Mouse (Mus musculus): ENCODE results near the gene Col6a1. TPM values are rescaled to one million over a fixed set of nuclear protein-coding genes. Genes with fewer than 3 reads are reported as not detected.

Col6a1 gene
- total RNA-seq, 4 experiments from 2014 or later = 11.6 to 27.0 (median 15.2) TPM

DNA sequence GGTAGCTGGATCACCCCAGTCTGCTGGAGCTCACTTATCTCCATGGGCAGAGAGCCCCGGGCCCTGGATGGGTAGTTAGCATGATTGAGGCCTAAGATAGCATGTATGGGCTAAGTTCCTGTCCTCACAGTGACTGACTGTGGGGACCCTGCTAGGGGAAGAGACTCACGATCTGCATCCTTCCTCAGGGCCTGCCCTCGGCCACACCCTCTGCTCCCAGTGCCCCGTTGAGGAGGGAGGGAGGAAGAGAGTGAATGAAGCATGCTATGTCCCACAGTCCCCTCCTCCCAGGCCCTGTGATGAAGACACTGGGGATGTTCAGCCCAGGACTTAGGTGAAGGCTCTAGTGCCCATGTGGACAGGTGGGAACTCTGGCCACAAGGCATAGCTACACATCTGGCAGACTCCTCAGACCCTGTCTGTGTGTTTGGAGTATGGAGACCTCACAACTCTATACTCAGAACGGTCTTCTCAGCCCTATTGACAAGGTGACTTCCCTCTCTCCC, 1.7 kb downstream of the Col6a1 start:
- DNase-seq (ENCODE audit: low spot score in 2 of 2) = no peak

DNA sequence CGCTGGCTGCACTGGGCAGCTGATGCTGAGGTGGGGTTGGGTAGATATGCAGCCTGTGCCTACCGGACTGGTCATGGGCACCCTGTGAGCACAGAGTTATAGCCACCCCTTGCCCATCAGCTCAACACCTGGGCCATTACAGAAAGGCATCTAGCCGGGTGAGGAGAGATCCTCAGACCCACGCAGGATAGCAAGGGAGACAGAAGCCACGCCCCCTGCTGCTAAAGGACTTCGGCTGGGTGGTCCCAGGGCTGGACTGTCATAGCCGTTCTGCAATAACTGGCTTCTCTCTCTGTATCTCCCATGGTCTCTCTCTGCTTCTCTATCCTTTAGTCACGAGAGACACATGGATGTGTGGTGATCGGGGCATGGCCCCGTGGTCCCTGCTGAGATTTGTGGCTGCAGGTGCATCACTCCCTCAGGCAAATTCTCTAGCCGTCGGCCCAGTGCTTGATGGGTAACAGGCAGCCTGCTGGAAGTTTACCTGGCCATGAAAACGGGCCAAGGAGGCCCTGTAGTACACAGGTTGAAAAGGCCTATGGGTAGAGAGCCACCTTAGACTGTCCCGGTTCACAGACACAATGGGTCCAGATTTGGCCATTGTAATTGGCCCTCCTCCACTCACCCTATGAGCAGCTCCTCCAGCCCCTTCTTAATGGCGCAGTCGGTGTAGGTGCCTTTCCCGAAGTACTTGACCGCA, 3.1 kb downstream of the Col6a1 start:
- no peak for DNase-seq (ENCODE audit: low spot score in 2 of 2)

DNA sequence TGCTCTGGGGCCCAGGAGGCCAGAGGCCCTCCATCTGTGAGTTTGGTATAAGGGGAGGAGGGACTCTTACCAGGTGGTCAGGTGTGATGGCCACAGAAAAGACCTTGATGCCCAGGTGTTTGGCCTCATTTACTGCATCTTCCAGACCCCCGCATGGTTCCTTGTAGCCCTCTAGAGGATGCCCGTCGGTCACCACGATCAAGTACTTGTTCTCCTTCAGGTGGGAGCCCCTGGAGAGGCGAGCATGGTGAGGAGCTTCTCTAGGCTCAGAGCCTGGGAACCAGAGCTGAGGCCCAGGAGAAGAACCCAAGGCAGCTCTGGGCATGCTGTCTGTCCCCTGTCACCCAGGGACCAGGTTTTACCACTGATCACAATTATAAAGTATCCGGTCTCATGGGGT, 4.2 kb downstream of the Col6a1 start:
- no peak for DNase-seq (ENCODE audit: low spot score in 2 of 2)

DNA sequence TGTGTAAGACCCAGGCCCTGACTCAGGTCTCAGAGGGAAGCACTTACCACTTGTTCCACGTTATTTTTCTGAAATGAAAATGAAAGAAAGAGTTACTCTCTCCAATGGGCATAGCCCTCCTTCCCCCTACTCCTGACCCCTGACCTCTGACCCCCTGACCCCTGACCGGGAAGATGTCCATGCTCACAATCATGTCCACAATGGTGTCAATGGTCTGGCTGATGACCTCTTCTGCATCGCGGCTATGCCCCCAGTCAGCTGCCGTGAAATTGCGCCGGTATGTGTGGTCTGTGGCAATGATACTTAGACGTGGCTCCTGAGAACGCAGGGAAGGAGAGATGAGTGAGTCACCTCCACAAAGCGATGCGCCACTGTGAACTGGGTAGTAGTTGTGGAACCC, 4.8 kb downstream of the Col6a1 start:
- no peak for DNase-seq (ENCODE audit: low spot score in 2 of 2)

DNA sequence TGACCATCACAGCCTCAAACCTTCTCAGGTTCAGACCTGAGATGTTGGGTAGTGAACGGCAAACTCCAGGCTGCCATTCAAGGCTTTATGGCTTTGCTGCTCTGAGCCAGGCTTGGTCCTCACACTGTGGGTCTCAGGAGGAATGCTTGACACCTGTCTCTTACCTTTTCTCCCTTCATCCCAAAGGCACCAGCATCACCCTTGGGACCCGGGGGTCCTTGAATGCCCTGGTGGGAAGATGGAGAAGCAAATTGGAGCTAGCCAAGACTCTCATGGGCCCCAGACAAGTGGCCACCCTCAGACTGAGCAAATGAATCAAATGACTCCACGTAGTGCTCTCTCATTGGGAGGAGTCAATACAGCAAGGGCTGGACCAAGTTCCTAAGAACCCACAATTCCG, 8.3 kb downstream of the Col6a1 start:
- DNase-seq (ENCODE audit: low spot score in 2 of 2) = no peak

DNA sequence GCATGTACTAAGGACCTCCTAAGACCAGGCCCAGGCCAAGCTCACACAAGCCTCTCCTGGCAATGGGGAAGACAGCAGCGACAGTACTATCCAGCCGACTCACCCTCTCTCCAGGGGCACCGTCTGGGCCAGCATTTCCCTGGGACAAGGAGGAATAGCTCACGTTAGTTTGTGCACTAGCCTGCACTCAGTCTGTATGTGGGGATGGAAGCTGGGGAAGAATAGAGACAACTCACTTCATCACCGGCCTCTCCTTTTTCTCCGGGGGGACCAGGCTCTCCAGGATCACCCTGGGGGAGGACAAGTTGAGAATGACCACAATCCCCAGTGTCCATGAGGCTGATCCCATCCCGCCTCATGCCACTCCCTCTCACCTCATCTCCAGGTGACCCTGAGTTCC, 8.9 kb downstream of the Col6a1 start:
- no peak for DNase-seq (ENCODE audit: low spot score in 2 of 2)

DNA sequence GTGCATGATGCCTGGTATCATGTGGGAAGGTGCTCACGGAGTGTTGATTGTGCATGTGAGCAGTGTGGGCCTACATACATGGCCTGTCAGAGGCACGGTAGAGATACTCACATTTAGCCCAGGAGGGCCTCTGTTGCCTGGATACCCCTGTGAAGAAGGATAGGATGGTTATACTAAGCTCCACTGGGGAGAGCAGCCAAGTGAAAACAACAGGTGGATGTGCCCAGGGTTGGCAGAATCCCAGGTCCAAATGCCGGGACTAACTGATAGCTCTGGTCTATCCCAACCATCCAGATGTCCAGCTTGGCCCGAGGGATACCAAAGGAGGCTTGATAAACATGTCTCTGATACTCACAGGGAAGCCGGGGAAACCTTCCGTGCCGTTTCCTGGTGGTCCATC, 11.7 kb downstream of the Col6a1 start:
- no peak for DNase-seq (ENCODE audit: low spot score in 2 of 2)

DNA sequence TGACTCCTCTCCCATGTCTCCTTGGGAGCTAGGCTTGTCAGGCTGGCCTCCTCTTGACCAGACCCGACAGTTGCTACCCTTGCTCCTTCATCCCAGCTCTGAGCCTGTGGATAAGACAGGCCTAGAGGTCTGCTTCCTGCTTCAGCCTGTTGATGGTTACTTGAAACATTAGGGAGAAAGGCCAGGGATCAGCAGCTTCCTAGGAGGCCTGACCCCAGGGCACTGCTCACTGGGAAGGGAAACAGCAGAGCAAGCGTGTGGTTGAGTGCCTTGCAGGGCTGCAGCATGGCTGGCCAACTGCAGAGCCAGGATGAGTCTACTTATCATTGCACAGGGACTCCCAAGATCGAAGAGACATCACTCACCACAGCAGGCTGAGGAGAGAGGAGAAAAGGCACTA, 13.5 kb downstream of the Col6a1 start:
- no peak for DNase-seq (ENCODE audit: low spot score in 2 of 2)

DNA sequence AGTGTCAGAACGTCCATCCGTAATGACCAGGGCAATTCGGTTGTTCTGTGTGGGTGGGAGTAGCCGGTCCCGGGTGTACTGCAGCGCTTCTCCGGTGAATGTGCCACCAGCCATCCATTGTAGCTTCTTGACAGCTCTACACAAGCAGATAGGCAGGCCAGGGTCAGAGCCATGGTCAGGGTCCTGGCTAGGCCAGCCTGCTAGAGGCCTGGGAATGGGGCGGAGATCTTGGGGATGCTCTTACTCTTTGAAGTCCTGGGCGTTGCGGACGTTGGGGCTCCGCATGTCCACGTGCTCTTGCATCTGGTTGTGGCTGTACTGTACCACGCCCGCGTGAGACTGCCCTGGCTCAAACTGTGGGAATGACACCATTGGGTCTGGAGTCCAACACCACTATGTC, 14.6 kb downstream of the Col6a1 start:
- DNase-seq (ENCODE audit: low spot score in 2 of 2) = no peak

DNA sequence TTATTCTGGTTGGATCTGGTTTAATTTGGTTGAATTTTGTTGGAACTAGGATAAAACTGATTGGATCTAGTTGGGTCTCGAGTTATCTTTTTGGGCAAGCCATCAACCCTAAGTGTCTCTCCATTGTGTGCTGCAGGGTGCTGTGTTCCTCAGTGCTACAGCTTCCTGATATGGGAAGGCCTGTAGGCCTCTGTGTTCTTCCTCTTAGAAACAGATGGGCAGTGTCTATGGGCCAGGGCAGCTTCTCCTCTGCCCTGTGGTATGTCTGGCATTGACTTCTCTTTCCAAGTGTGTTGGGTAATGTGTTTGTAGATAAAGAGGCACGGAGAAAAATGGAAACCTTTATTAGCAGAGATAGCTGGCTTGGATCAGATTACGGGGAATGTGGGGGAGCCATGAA, 17.5 kb downstream of the Col6a1 start:
- DNase-seq (ENCODE audit: low spot score in 2 of 2) = no peak

DNA sequence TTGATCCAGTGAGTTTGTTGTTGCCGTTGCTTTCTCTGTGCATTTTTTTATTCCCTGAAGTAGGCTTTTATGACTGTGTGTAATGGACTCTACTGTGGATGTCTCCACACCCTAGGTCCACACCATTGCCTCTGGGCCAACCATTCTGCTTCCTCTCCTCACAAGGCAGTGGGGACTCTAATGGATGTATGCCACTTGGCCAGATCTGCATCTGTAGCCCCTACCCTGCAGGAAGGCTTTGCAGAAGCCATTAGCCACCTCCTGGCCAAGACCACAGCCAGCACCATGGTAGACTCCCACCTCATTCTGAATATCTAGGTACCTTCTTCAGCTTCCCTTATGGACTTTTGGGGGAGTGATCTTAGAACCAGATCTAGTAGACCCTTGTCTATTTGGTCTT, 18.4 kb downstream of the Col6a1 start:
- DNase-seq (ENCODE audit: low spot score in 2 of 2) = no peak

DNA sequence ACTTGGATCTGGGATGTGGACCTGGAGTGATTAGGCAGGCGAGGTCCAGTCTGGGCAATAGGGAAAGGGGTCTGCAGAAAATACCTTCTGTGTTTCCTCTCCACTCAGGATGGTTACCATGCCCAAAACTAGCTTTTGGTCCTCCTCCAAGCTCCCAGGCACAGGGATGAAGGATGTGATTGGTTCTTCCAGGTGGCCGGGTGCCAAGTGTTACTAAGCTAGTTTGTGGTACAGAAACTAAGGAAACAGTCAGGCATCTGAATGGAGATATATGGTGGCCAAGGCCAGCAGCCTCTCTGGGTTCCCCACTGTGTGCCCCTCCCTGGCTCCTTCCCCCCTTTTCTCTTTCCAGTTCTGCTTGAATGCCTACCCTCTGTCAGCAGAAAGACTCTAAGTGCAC, 19.0 kb downstream of the Col6a1 start:
- no peak for DNase-seq (ENCODE audit: low spot score in 2 of 2)

DNA sequence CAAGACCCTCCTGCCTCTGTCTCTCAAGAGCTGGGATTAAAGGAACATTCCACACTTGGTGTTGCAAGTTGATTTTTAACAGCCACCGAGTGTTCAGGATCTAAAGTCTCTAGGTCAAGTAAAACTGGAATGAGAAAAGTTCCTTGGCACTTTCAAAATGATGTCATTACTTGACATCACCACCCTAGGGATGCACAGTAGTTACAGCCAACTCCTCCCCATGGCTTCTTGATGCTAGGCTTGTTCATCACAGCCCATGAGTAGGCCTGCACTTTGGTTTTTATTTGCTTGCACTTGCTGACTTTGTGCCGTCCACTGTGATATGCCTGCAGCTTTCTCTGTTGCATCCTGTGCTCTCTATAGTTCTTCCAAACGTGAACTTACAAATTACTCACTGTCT, 21.6 kb downstream of the Col6a1 start:
- DNase-seq (ENCODE audit: low spot score in 2 of 2) = no peak

DNA sequence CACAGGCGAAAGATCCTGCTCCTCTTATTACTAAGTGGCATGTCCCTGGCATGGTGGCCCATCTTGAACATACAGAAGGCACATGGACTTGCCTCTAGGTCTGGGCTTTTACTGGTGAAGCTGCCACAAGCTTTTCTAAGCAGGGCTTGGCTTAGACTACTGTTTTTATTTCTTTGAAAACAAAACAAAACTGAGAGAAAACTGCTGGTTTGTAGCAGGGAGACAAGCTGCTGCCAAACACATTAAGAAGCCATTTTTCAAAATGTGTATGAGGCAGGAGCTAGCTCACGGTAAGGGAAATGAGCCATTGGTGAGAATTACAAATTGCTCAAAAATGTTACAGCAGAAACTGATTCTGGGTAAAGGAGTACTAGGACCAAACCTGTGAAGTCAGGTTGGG, 24.5 kb downstream of the Col6a1 start:
- no peak for DNase-seq (ENCODE audit: low spot score in 2 of 2)

DNA sequence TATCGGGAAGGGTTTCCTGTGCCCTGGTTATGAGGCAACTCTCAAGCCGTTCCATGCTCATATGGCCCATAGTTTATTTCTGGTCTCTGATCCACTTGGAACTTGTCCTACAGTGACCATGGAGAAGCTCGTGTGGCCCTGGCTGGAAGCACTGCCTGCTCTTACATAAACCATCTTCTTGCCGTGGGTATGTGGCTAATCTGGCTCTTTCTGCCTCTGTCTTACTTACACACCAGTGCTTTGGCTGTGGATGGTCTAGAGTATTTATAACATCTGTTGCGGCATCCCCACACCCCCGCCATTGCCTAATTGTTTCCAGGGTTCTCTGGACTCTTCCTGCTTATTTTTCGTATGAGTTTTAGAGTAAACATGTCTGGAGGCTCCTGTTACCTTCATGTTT, 26.2 kb downstream of the Col6a1 start:
- peak; percentile 31 to 52 for DNase-seq (ENCODE audit: low spot score in 2 of 2)

DNA sequence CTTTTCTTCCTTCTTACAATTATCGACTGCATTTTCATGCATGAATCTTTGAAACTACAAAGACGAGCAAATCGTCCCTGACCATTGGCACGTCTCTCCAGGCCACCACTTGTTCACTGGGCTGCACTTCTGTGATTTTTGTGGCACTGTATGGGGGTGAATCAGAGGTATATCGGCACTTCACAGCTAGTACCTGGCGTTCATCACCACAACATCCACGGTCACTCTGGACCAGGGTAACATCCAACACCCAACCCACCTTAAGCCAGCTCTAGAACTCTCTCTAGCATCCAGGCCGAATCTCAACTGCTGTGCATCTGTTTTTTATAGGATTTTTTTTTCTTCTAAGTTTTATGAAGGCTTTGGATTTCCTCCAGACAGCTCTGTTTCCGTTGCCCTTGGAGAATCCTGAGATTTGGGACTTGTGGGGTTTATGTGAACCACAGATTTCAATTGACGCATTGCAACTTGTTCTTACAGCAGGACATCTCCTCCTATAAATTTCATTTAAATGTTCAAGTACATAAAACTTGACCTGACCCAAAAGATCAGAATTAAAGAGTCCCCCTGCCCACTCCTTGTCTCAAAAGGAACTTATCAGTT, 30.6 kb downstream of the Col6a1 start:
- DNase-seq (ENCODE audit: low spot score in 2 of 2) = no peak

DNA sequence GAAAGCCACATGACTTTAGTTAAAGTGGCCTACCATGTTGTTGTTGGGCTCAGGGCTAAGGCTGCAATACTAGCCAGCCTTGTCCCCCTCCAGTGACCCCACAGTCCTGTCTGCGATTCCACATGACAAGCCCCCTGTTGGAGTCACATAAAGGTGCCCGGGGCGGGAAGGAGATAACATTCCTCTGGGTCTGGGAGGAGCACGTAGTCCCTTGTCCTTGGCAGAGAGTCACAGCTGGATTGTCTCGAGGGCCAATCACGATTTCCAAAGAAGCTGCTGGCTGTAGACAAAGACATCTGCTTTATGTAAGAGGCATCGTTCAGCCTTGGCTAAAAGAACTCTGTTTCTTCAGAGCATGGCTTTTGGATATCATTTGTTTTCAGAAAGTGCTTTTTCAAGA, 31.2 kb downstream of the Col6a1 start:
- no peak for DNase-seq (ENCODE audit: low spot score in 2 of 2)

DNA sequence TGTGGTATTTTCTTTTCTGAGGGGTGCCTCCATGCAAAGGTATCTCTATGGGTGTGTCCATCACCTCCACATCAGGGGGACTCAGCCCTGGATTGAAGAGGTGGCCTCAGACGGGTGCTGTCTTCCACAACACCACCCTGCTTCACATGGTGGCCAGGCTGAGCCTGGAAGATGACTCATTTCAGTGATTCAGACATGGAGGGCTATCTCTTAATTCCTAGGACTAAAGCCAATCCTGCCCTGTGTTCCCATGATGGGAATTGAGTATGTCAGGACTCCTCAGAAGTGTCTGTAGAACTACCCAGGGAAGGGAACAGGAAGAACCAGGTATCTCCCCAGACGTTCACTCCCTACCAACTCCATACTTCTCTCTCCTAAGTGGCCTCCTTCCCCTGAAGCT, 32.5 kb downstream of the Col6a1 start:
- DNase-seq (ENCODE audit: low spot score in 2 of 2) = no peak

DNA sequence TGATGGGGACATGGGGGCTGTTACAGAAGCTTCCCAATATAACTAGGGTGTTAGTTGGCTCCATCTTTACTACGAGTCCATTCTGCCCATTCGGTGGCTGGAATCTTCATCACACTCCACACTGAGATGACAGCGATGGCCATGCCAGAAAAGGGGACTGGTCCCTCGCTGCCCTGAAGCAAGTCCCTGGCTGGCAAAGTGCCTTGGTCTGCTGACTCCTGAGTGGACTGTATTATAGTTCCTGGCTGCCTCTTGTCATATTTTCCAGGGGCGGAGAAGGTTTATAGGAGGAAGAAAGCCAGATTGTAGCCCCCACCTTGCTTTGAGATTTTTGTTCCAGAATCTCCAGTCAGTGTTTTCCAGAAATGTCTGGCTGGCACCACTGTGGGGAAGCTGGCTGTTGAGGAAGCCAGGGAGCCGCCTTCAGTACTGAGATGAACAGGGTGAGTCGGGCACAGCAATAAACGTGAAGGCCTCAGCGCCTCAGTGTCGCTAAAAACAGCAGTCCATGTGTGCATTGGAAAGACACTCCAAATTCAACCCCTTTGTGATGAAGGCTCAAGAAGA, 40.4 kb downstream of the Col6a1 start:
- DNase-seq (ENCODE audit: low spot score in 2 of 2) = no peak

DNA sequence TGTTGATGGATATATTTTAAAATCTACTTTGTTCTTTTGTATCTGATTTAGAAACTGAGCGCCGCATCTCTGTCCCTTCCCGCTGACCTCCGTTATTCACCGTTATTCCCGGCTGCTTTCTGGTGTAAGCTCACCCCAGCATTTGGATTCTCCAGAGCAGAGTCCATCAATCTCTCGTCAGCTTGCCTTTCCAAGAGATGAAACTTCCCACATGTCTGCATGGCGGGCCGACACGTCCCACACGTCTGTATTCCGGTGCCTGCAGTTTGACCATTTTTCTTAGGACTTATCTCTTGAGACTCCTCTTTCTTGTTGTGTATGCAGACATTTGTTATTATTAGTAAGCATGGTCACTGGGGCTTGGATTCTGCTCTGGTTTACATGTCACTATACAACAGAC, 42.0 kb downstream of the Col6a1 start:
- DNase-seq (ENCODE audit: low spot score in 2 of 2) = no peak

DNA sequence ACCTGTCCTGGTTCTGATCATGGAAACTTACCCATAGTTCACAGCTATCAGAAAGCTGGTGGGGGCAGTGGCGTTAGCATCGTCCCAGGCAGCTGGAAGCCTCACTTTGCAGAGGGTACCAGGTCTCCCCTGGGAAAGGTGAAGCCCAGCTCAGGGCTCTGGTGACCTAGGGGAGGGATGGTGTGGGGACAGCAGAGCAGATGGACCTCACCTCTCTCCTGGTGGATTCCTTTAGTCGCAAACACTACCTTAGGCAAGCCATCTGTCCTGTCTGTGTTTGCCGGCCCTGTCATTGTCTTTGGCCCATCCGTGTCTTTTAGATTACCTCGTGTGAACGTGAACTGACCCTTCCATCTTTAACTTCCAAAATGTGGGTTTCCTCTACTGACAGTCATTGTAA, 42.5 kb downstream of the Col6a1 start:
- DNase-seq (ENCODE audit: low spot score in 2 of 2) = no peak

DNA sequence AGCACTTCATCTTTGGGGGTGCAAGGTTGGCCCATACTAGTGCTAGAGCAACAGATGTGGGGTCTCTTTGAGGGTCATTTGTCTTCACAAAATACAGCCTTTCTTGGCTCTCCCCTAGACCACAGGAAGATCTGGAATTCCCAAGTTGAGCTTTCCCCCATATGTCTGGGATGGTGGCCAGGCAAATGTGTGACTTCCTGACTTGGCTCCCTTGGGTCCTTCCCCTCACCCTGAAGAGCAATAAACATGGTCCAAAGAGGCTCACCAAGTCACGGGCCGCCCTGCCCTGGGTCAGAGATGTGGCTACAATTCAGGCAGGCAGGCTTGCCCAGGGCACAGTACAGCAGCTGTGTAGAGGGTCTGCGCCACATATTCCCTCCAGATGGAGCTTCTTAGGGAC, 44.1 kb downstream of the Col6a1 start:
- DNase-seq (ENCODE audit: low spot score in 2 of 2) = no peak

All from gastrocnemius, adult 8-10 months (tissue).